Mouse (Mus musculus) cerebellum, postnatal 4 days (tissue): ENCODE results near the gene Phtf1.

Experiments used
- DNase-seq, 2 experiments: peaks; one replicate each; pipeline ENCODE4 v3.0.0; 2022; ENCODE audit warnings: low spot score in 2 of 2, mixed read lengths in 1 of 2

Gene Phtf1

GRCm38 (mm10) chr3:103967861-103968691 is at the start of gene Phtf1:
Gene Phtf1, plus strand, starts transcription at chr3:103968110.
- peak; percentile 57 to 81 for DNase-seq

DNA sequence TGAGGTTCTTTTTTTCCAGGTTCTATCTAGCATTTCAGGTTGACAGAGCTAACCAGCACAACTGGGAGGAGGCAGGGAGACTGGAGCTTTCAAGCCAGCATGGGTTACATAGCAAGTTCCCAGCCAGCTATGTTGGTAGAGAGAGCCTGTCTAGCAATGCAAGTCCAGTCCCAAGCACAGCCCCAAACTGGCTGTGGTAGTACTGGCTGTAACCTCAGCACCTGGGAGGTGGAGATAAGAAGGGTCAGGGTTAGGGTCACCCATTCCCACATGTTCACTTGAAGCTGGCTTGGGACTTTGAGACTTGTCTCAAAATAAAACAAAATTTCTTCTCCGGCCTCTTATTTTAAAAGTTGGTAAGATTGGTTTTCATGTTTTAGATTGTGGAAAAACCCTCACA is 47.8 kb upstream of the Phtf1 start:
- DNase-seq = no peak

DNA sequence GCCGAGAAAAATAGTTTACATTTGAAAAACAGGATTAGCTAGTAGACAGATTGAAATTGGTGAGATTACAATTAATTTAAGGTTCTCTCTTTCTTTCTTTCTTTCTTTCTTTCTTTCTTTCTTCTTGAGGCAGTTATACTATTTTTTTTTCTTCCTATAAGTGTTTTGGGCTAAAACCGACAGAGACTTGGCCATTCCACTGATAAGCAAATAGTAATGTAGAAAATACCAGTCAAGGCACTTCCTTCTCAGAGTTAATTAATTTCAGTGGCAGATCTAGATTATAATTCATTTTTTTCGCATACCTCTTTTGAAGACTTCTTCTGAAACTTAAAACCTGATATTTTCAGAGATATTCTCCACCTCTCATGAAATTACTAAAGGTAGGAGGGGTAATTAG is 42.6 kb upstream of the Phtf1 start:
- DNase-seq = no peak

GRCm38 (mm10) chr3:103927511-103927910 is 40.4 kb upstream of the Phtf1 start:
- DNase-seq = no peak

GRCm38 (mm10) chr3:103944794-103945562 is 22.9 kb upstream of the Phtf1 start:
- peak in 1 of 2 experiments; percentile 14 for DNase-seq

DNA sequence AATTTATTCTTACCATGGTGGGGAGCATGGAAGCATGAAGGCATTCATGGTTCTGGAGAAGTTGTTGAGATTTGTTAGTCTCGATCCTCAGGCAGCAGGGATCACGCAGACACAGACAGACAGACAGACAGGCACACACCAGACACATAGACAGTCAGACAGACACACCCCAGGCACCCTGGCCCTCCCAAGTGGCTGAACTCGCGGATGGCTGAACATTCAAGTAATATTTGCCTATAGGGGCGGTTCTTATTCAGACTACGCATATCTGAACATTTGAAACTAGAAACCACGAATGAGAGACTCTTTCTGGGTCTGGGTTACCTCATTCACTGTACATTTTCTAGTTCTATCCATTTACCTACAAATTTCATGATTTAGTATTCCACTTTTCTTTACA is 19.2 kb upstream of the Phtf1 start:
- no peak for DNase-seq

GRCm38 (mm10) chr3:103960622-103961021 is 7.3 kb upstream of the Phtf1 start:
- no peak for DNase-seq

- no peak for DNase-seq
Measured at GRCm38 (mm10) chr3:103967231-103967630, 679 bp upstream of the Phtf1 start.

GRCm38 (mm10) chr3:103968701-103969100 is 791 bp downstream of the Phtf1 start:
- peak in 1 of 2 experiments; percentile 70 for DNase-seq

- DNase-seq = no peak
Measured at GRCm38 (mm10) chr3:103971157-103971556, 3.2 kb downstream of the Phtf1 start.

- no peak for DNase-seq
Measured at GRCm38 (mm10) chr3:103984556-103984955, 16.6 kb downstream of the Phtf1 start.

DNA sequence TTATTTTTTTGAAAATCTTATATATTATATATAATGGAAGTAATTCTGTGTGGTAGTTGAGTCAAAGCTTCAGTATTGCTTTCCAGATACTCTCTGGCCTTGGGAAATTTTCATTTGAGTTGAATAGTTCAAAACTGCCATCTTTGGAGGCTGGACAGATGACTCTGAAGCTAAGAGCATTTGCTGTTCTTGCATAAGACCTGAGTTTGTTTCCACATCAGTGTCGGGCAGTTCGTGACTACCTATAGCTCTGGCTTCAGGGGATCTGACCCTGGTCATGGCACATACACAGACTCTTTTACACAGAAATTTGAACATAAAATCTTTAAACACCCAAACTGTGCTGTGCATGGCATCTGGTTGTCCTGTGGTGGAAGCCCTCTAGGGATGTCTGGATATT is 17.3 kb downstream of the Phtf1 start:
- DNase-seq = no peak

- DNase-seq = no peak
Measured at GRCm38 (mm10) chr3:103987831-103988432, 20.0 kb downstream of the Phtf1 start.

GRCm38 (mm10) chr3:103989352-103989751 is 21.4 kb downstream of the Phtf1 start:
- DNase-seq = no peak

DNA sequence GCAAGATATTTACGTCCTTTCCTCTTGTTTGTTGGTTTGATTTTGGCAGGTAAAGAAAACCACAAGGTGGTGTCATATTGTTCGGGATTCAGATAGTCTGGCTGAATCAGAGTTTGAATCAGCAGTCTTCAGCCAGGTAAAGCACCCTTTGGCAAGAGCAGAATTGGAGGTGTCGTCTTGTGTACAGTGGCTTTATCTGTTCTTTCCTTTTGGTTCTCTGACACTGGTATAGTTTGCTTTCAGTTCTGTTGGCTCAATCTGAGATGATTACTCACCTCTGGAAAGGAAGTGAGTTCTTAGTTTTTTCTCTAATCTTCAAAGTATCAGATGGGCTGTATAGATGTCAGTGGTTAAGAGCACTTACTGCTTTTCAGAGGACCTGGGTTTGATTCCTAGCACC is 23.4 kb downstream of the Phtf1 start:
- DNase-seq = no peak

- no peak for DNase-seq
Measured at GRCm38 (mm10) chr3:103998724-103999123, 30.8 kb downstream of the Phtf1 start.

- no peak for DNase-seq
Measured at GRCm38 (mm10) chr3:104006896-104007466, 39.1 kb downstream of the Phtf1 start.

- DNase-seq = peak in 1 of 2 experiments; percentile 54
Measured at GRCm38 (mm10) chr3:104007479-104007878, 39.6 kb downstream of the Phtf1 start.

DNA sequence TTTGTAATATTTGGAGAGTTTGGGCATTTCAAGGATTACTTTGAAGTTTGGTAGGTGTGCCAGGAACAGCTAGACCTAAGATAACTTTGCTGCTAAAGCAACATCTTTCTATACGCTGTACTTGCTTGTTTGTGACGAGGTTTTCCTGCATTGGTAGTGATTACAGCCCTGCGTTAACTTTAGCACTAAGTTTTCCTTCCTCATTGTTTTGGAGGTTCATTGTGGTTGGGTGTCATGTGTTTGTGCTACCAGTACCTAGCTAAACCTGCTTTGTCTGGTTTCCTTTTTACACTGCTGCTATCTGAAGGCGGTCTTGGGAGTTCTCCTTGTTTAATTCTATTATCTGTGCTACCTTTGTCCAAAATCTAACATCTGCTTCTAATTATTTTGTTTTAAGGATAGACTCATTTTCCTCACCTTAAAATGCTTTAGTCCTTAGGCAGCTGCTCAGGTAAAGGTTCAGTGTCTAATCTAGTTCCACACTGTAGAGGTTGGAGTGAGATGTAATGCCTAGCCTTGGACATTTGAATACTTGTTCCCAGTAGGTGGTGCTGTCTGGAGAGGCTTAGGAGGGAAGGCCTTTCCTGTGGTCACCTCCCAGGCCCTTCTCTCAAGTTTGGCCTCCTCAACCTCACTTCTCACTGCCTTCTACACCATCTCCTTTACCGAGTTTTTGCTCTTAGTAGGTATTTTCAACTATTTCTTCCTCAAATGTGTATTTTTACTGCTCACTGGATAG is 42.2 kb downstream of the Phtf1 start:
- DNase-seq = no peak

DNA sequence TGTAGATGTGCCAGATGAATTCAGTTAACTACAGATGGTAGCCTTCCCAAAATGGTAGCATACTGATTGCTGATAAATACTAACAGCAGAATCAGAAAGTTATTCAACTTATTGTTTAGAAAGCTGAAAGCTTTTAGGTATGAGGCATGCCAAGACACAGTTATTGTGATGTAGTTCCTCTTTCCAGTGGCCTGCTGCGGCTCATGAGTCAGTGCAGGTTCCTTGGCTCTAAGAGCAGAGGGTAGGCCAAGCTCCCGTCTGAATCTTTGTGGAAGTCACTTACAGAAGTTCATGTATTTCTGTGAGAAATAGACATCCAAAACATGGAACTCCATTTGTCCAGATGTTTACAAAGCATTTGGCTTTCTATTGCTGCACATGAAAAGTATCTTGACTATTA is 44.1 kb downstream of the Phtf1 start:
- DNase-seq = no peak

DNA sequence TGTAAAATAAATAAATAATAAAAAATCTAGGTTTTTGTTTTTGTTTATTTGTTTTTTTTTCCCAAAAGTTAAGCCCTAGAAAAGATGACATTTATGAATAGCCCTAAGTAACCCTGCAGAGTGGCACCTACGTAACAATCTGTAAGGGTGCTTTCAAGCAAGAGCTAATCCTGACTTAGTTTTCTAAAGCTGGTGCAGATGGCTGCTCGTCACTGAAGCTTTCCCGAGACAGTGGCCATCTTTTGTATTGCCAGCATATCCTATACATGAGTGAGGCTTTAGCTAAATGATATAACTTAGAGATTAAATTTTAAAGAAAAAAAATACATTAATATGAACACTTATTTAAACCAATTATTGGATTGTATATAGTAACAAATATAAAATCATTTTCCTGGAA is 50.0 kb downstream of the Phtf1 start:
- DNase-seq = no peak
